Mouse (Mus musculus): ENCODE results near the gene Ssr2.
"Not testable (repeated sequence)": the region's sequence is repeated elsewhere in the genome, so short reads cannot be mapped to it uniquely, and the experiment has no call there.

The Ssr2 gene

GRCm38 (mm10) chr3:88596547-88596946 is 20.9 kb downstream of the Ssr2 start:
- in situ Hi-C loops (cut with MboI, MseI) = not testable (repeated sequence)

- in situ Hi-C loops (cut with MboI, MseI) = no loop called here
These were observed 26.8 kb downstream of the Ssr2 start for GRCm38 (mm10) chr3:88602466-88602865.

GRCm38 (mm10) chr3:88603714-88604161 is 28.1 kb downstream of the Ssr2 start:
- in situ Hi-C loops (cut with MboI, MseI) = no loop called here

GRCm38 (mm10) chr3:88604863-88605262 is 29.2 kb downstream of the Ssr2 start:
- in situ Hi-C loops (cut with MboI, MseI) = loop anchor here (5.0 kb wide), 1 partner anchor 37 kb away; no protein-coding TSS in a partner anchor

GRCm38 (mm10) chr3:88605666-88606065 is 30.0 kb downstream of the Ssr2 start, which contains the start of gene Arhgef2:
TSS of gene Arhgef2 (plus strand) at chr3:88605966.
- in situ Hi-C loops (cut with MboI, MseI) = loop anchor here (5.0 kb wide), 1 partner anchor 37 kb away; no protein-coding TSS in a partner anchor

- in situ Hi-C loops (cut with MboI, MseI) = loop anchor here (5.0 kb wide), 1 partner anchor 35 kb away; no protein-coding TSS in a partner anchor
These were observed 31.5 kb downstream of the Ssr2 start for GRCm38 (mm10) chr3:88607065-88607757.

GRCm38 (mm10) chr3:88607758-88608138 is 32.1 kb downstream of the Ssr2 start:
- in situ Hi-C loops (cut with MboI, MseI) = loop anchor here (5.0 kb wide), 1 partner anchor 35 kb away; no protein-coding TSS in a partner anchor

- in situ Hi-C loops (cut with MboI, MseI) = loop anchor here (5.0 kb wide), 1 partner anchor 33 kb away; no protein-coding TSS in a partner anchor
These were observed 33.4 kb downstream of the Ssr2 start for GRCm38 (mm10) chr3:88609066-88609465.

- in situ Hi-C loops (cut with MboI, MseI) = no loop called here
These were observed 38.7 kb downstream of the Ssr2 start for GRCm38 (mm10) chr3:88614418-88614817.

- in situ Hi-C loops (cut with MboI, MseI) = no loop called here
These were observed 39.4 kb downstream of the Ssr2 start for GRCm38 (mm10) chr3:88615117-88615516.

GRCm38 (mm10) chr3:88615902-88616391 is 40.3 kb downstream of the Ssr2 start:
- in situ Hi-C loops (cut with MboI, MseI) = no loop called here

- in situ Hi-C loops (cut with MboI, MseI) = no loop called here
These were observed 41.4 kb downstream of the Ssr2 start for GRCm38 (mm10) chr3:88616951-88617500.

GRCm38 (mm10) chr3:88618074-88618871 is 42.6 kb downstream of the Ssr2 start:
- in situ Hi-C loops (cut with MboI, MseI) = no loop called here

GRCm38 (mm10) chr3:88619113-88620097 is 43.7 kb downstream of the Ssr2 start:
- in situ Hi-C loops (cut with MboI, MseI) = no loop called here

- in situ Hi-C loops (cut with MboI, MseI) = no loop called here
These were observed 44.7 kb downstream of the Ssr2 start for GRCm38 (mm10) chr3:88620146-88620991.

GRCm38 (mm10) chr3:88620992-88621536 is 45.4 kb downstream of the Ssr2 start:
- in situ Hi-C loops (cut with MboI, MseI) = no loop called here

GRCm38 (mm10) chr3:88621537-88622112 is 45.9 kb downstream of the Ssr2 start:
- in situ Hi-C loops (cut with MboI, MseI) = no loop called here

GRCm38 (mm10) chr3:88622113-88622940 is 46.7 kb downstream of the Ssr2 start:
- in situ Hi-C loops (cut with MboI, MseI) = no loop called here

All from T-helper 1 cell (primary cell).